Mouse (Mus musculus): Measurements from ENCODE around the gene Fcgr4.
"Not testable (repeated sequence)": the region's sequence is repeated elsewhere in the genome, so short reads cannot be mapped to it uniquely, and the experiment has no call there.

Gene Fcgr4

DNA sequence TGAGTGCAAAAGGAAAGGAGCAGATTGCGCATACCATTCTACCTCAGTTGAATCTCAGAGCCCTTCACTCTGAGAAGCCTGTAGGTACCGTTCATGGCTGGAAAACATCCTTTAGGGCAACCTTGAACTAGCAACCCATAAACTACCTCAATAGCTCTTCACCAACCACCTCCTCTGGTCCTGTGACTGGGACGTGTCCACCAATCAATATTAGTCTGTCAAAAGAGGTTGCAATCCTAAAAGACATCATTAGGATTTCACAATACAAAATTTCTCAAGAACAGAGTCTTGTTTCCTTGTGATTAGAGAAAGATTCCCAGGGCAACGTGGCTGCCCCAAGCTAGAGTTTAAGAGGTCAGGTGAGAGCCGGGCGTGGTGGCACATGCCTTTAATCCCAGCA lies 34.6 kb downstream of the Fcgr4 start:
- no peak for DNase-seq (ENCODE audit: low read depth, low spot score)

DNA sequence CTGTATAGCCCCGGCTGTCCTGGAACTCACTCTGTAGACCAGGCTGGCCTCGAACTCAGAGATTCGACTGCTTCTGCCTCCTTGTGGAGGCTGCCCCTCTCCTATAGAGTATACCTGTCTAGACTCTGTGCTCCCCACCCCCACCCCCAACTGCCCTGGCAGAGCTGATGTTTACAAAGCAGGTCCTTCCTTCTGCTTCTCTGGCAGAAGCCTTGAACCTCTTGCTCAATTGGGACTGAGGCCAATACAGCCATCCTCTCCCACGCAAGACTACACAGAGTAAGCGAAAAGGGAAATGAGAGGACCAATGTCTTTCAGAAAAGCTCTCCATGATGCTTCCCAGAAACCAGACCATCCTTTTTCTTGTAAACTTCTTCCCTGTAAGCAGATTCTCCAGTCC lies 38.5 kb downstream of the Fcgr4 start:
- DNase-seq (ENCODE audit: low read depth, low spot score): no peak

DNA sequence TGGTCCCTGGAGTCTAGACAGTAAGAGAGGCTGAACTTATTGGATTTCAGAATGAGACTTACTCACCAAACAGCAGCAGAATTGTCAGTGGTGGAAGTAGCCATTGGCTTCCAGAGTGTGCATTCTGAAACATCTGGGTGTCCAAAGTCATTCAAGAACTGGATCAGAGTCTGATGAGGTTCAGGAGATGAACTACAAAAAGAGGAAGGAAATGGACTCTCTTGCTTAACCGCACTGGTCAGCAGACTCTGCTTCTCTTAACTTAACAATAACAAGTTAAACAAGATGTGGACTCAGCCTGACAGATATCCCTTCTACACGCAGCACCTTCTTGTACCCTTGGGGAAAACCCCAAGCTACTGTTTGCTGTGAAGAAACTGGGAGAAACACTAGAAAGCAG lies 40.5 kb downstream of the Fcgr4 start:
- no peak for DNase-seq (ENCODE audit: low read depth, low spot score)

DNA sequence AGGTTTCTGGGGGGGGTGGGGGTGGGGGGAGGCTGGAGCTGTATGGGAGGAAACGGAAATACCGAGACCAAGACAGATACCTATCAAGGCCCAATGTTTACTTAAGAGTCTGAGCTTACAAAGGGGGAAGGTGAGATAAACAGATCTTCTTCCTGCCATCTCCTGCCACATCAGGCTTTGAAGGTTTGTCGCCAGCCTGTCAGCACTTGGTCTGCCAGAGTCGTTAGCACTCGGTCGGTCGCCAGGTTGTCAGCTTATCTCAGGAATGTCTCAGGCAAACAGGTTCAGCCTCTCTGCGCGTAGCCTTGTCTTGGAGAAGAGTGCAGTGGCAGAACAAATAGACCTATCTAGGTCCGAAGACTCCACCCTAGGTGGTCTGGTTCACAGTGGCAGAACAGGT lies 41.7 kb downstream of the Fcgr4 start:
- no peak for DNase-seq (ENCODE audit: low read depth, low spot score)

DNA sequence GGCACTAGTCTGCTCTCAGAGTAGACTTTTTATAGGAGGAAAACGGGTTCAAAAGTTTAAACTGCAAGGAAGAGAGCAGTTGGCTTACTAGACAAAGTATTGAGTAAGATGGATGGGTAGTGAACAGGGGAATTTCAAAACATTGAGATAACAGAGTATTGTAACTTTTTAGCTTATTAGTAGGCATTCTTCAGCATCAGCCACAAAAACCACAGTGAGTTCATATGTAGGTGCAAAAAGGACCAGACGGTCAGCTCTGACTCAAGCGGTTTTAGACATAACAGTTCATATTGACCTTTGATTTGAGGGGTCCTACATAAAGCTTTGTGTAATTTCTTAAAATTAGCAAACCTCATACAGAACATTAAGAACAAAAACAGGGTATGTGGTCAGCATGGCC lies 42.8 kb downstream of the Fcgr4 start:
- no peak for DNase-seq (ENCODE audit: low read depth, low spot score)

DNA sequence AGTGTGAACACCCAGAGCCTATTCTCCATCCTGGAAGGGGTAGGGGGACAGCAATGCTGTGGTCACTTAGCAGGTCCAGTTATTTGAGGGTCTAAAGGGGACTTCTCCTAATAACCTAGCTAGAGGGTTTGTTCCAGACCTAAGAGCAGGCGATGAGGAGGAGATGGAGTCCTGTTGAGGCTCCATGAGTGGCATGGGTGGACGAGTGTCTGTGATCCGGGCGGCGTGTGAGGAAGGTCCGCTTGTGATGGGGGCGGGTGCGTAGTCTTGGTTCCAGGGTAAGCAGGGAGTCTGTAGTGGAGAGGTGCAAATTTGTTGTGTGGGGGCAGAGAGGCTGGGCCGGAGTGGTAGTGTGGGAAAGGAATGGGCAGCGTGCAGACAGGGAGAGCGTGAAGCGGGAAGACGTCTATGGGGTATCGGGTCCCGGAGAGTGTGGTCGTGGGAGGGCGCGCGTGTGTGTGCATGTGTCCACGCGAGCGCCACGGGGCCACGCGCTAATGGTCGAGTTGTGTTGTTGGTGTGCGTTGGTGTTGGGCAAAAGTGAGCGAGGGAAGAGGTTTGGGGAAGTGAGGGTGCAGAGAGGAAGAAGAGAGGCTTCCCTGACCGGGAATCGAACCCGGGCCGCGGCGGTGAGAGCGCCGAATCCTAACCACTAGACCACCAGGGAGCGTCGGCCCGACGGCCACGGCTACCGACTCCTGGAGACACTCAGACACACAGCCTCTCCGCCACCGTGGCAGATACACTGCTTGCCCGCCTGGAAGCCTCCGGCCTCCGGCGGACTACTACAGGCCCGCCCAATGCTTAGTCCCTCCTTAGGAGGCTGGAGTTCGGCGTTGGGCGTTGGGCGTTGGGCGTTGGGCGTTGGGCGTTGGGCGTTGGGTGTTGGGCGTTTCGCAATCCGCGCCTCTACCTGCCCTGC lies 45.1 kb downstream of the Fcgr4 start:
- DNase-seq (ENCODE audit: low read depth, low spot score): not testable (repeated sequence)

DNA sequence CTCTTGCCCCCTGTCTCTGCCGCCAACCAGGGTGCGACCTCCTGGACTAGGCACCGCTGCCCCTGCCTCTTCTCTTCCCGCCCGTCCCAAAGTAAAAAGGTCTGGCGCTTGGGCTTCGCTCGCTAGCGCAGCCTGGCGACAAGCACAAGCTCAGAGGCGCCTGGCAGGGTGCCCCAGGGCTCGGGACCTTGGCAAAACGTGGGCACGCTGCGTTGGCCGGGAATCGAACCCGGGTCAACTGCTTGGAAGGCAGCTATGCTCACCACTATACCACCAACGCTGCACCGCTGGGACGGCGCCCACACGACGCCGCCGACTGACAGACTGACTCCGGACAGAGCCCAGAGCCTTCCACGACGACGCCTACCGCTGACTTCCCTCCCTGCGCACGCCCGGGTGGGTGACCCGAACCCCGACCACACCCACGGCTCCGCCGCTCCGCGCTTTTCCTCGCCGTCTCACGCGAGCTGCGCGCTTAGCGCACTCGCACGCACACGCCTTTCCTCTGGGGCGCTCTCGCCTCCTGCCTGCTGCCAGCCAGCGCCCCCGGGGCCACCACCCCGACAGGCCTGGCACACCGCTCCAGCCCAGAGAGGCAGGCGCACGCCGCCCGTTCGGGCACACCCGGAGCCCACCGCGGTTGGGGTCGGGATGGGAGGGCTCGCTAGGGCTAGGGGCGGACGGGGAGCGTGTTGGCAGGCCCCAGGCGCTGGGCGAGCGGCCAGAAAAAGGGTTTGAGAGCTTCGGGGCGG lies 45.9 kb downstream of the Fcgr4 start, which contains the start of gene Fcgr3:
Gene Fcgr3, minus strand, starts transcription at position 445 of the 752 bp plus-strand sequence.
- peak; percentile 79 for DNase-seq (ENCODE audit: low read depth, low spot score)

DNA sequence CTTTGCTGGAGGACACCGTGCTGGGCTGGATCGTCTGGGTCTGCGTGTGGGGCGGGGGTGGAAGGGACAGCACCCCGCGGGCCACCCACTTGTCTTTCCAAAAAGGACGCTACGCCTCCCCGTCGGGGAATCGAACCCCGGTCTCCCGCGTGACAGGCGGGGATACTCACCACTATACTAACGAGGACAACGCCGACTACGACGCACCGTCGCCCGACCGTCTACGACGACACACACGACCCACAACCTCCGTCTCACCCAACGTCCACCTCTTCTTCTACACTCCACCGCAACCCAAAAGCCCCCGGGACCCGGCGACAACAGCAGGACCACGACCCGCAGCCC lies 46.5 kb downstream of the Fcgr4 start:
- not testable (repeated sequence) for DNase-seq (ENCODE audit: low read depth, low spot score)

DNA sequence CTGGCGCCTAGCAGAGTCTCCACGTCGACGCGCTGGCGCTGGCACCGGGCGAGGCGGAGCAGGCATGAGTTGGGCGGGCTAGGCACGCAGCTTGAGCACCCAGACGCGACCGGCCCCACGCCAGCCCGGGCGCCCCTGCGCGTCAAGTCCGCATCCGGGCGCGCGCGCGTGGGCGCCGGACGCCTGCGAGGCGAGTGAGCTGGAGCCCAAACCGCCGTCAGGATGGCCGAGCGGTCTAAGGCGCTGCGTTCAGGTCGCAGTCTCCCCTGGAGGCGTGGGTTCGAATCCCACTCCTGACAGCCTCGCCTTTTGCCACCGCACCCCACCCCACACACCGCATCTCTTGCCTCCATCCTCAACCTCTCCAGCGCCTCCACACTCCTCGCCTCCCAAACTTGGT lies 47.0 kb downstream of the Fcgr4 start:
- DNase-seq (ENCODE audit: low read depth, low spot score): not testable (repeated sequence)

DNA sequence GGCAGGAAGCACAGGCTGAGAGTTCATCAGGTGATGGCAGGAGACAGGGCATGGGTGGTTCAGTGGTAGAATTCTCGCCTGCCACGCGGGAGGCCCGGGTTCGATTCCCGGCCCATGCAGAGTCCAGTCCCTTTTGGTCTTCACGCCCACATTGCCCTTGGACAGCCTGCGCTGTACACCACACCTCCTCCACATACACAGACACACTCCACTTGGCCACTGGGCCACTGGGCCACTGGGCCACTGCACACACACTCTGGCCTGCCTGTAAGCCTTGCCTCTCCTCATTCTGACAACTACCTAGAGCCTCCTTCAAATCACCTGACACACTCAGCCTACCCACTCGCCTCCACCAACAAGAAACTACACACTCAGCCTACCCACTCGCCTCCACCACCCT lies 47.9 kb downstream of the Fcgr4 start:
- DNase-seq (ENCODE audit: low read depth, low spot score): not testable (repeated sequence)

DNA sequence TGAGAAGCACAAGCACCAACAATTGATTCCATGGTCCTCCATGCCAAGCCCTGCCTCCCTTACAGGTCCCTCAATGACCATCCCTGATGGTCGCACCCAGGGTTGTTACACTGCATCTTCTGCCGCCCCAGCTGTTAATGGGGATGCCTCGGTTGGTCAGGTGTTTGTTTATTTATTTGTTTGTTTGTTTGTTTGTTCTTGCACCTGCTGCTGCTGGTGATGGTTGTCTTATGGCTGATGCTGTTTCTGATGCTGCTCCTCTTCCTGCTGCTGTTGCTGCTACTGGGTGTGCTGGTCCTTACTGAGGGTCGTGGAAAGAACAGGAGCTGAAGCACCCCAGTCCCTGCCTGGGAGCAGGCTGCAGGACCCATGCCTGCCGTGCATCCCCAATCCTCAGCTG lies 49.2 kb downstream of the Fcgr4 start:
- DNase-seq (ENCODE audit: low read depth, low spot score): not testable (repeated sequence)

DNA sequence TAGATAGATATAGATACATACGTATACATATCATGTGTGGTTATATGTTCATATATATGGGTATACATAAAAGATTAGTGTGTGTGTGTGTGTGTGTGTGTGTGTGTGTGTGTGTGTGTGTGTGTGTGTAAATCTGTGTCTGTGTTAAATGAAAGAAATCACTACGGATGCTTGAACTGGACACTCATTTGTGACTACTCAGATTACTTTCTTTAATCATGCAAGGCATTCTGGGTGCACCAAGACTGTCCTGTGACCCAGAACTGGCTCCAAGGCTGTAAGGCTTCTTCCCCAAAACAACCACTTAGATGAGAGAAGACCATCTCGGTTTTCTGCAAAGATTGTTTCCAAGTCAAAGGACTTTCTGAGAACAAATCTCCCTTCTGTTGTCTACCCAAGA lies 50.8 kb downstream of the Fcgr4 start:
- not testable (repeated sequence) for DNase-seq (ENCODE audit: low read depth, low spot score)

DNA sequence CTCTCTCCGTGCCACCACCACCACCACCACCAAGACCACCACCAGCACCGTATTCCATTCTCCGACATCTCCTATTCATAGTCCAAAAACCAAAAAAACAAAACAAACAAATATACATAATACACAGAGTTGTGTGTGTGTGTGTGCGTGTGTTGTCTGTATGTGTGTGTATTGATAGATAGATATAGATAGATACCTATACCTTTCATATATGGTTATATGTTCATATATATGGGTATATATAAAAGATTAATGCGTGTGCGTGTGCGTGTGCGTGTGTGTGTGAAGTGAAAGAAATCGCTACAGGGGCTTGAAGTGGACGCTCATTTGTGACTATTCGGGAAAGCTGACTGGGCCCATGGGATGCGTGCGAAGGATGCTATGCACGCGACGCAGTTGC lies 52.2 kb downstream of the Fcgr4 start:
- not testable (repeated sequence) for DNase-seq (ENCODE audit: low read depth, low spot score)

DNA sequence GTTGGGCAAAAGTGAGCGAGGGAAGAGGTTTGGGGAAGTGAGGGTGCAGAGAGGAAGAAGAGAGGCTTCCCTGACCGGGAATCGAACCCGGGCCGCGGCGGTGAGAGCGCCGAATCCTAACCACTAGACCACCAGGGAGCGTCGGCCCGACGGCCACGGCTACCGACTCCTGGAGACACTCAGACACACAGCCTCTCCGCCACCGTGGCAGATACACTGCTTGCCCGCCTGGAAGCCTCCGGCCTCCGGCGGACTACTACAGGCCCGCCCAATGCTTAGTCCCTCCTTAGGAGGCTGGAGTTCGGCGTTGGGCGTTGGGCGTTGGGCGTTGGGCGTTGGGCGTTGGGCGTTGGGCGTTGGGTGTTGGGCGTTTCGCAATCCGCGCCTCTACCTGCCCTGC lies 53.0 kb downstream of the Fcgr4 start:
- DNase-seq (ENCODE audit: low read depth, low spot score): not testable (repeated sequence)

DNA sequence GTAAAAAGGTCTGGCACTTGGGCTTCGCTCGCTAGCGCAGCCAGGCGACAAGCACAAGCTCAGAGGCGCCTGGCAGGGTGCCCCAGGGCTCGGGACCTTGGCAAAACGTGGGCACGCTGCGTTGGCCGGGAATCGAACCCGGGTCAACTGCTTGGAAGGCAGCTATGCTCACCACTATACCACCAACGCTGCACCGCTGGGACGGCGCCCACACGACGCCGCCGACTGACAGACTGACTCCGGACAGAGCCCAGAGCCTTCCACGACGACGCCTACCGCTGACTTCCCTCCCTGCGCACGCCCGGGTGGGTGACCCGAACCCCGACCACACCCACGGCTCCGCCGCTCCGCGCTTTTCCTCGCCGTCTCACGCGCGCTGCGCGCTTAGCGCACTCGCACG lies 53.5 kb downstream of the Fcgr4 start:
- not testable (repeated sequence) for DNase-seq (ENCODE audit: low read depth, low spot score)

DNA sequence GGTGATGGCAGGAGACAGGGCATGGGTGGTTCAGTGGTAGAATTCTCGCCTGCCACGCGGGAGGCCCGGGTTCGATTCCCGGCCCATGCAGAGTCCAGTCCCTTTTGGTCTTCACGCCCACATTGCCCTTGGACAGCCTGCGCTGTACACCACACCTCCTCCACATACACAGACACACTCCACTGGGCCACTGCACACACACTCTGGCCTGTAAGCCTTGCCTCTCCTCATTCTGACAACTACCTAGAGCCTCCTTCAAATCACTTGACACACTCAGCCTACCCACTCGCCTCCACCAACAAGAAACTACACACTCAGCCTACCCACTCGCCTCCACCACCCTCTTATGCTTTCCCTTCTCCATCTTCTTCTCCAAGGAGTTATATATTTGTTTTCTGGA lies 55.6 kb downstream of the Fcgr4 start:
- DNase-seq (ENCODE audit: low read depth, low spot score): peak; percentile 47

DNA sequence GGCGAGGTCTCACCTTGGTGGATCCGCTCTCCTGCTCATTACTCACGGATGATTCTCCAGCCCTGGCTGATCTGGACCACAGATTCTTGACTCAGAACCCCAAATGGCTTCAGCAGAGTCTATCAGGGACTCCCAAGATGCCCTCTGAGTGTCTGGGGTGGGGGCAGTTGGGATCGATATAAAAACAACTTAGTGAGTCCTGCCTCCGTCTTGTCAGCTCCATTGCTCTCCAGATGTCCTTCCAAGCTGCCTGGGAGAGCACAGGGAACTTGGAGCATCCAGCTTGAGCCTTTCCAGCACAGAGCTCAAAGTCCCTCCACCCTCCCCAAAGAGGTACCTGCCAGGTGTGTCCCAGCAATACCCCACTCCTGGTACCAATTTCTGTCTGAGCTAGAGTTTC lies 57.5 kb downstream of the Fcgr4 start:
- not testable (repeated sequence) for DNase-seq (ENCODE audit: low read depth, low spot score)

DNA sequence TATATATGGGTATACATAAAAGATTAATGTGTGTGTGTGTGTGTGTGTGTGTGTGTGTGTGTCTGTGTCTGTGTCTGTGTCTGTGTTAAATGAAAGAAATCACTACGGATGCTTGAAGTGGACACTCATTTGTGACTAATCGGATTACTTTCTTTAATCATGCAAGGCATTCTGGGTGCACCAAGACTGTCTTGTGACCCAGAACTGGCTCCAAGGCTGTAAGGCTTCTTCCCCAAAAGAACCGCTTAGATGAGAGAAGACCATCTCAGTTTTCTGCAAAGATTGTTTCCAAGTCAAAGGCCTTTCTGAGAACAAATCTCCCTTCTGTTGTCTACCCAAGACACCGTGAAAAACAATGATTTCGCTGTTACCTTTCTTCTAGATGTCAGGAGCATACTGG lies 58.5 kb downstream of the Fcgr4 start:
- DNase-seq (ENCODE audit: low read depth, low spot score): not testable (repeated sequence)

DNA sequence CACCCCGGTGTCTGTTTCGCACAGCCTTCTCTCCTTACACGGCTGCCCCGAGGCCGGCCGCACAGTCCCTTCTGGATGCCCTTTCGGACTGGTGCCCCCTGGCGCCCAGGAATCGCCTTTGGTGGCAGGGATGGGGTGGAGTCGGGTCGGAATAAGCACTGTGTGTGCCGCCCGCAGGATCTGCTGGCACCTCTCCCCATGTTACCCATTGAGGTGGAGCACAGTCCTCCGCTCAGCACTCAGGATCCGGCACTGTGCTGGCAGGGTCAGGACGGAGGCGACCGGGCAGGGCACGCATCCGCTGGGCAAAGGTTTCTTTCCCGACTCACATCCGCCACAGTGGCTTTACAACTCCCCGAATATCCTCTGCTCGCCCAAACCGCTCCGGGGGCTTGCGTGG lies 59.2 kb downstream of the Fcgr4 start:
- DNase-seq (ENCODE audit: low read depth, low spot score): not testable (repeated sequence)

DNA sequence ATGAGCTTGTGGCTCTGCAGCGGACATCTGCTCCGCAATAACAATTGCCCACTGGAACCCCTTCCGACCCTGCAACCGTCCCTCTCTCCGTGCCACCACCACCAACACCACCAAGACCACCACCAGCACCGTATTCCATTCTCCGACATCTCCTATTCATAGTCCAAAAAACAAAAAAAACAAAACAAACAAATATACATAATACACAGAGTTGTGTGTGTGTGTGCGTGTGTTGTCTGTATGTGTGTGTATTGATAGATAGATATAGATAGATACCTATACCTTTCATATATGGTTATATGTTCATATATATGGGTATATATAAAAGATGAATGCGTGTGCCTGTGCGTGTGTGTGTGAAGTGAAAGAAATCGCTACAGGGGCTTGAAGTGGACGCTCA lies 59.7 kb downstream of the Fcgr4 start:
- DNase-seq (ENCODE audit: low read depth, low spot score): not testable (repeated sequence)

DNA sequence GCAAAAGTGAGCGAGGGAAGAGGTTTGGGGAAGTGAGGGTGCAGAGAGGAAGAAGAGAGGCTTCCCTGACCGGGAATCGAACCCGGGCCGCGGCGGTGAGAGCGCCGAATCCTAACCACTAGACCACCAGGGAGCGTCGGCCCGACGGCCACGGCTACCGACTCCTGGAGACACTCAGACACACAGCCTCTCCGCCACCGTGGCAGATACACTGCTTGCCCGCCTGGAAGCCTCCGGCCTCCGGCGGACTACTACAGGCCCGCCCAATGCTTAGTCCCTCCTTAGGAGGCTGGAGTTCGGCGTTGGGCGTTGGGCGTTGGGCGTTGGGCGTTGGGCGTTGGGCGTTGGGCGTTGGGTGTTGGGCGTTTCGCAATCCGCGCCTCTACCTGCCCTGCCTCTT lies 60.6 kb downstream of the Fcgr4 start:
- not testable (repeated sequence) for DNase-seq (ENCODE audit: low read depth, low spot score)
